Mouse (Mus musculus): Measurements from ENCODE around the gene Endog.
"Not testable (repeated sequence)": the region's sequence is repeated elsewhere in the genome, so short reads cannot be mapped to it uniquely, and the experiment has no call there.

Gene Endog

DNA sequence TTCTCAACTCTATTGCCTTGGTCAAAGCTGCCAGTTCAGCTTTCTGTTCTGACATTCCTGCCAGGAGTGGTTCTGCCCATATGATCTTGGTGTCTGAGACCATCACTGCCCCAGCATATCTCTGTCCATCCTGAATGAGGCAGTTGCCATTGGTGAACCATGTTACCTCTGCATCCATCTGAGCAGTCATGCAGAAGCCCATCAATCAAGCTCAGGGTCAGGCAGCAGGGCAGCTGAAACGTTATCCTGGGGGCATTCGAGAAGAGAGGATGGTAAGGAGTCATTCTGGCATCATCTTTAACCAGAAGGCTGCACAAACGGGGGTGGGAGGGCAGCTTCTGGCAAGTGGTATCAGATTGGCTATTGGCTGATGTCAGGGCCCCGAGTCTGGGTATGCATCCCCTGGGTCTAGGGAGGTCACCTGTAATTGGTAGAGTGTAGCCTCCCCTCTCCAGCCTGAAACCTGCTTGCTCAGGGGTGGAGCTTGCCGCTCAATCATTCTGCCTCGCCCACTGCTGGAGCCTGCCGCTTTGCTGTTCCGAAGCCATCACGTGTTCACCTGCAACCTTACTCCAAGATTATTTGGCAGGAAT is 6.9 kb upstream of the Endog start:
- in situ Hi-C loops (cut with MboI, MseI) = loop anchor here (10.0 kb wide), 1 partner anchor 60 kb away; no protein-coding TSS in a partner anchor

DNA sequence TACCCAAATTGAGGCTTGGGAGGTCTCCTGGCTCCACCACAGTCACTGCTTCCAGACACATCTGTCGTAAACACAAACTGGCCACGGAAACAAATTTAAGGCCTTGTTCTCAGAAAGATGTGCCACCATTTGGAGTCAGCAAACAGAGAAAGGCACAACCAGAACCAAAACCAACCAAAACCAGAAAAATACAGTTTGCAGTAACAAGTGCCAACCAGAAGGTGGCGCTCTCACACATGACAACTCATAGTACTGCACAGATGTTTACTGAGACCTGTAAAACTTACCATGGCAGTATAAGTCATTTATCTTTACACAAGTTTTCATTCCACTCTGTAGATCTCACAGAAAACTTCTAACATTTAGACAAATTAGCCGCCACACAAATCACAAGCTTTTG is 4.6 kb upstream of the Endog start:
- in situ Hi-C loops (cut with MboI, MseI) = loop anchor here (10.0 kb wide), 1 partner anchor 62 kb away; no protein-coding TSS in a partner anchor

DNA sequence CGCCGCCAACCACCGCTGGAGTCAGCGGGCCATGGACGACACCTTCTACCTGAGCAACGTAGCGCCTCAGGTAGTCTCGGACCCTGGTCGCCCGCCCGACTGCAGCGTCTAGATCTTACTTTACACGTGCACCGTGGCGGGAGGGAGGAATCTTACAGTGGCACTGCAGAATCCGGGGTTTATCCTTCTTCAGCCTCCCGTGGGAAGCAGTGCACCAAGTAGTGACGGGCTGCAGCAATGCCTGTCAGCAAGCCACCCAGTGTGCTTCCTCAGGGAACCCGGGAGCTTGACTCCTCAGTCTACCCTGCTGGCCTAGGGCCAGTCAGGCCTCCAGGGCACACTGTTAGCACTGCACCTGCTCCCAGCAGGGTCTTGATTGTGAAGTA is 697 bp downstream of the Endog start:
- in situ Hi-C loops (cut with MboI, MseI) = no loop called here

DNA sequence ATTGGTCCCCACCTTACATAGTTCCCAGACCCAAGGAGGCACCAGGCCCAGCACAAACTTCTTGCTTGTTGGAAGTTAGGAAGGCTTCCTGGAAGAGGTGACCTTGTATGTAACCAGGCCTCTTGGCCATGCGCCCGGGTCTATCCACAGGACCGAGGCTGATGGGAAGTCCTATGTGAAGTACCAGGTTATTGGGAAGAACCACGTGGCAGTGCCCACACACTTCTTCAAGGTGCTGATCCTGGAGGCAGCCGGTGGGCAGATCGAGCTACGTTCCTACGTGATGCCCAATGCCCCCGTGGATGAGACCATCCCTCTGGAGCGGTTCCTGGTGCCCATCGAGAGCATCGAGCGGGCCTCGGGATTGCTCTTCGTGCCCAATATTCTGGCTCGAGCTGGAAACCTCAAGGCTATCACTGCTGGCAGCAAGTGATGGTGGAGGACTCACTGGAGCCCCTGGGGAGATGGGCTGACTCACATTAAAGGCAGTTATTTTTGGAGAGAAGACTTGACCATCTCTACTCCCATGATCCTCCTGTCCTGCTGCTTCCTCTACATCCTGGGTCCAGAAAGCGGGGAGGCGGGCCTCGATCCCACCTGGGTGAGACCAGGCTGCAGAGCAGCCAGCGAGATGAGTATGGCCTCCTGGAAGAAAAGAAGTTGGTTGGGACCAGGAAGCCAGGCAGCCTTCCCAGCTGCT is 2.4 kb downstream of the Endog start:
- in situ Hi-C loops (cut with MboI, MseI) = no loop called here

DNA sequence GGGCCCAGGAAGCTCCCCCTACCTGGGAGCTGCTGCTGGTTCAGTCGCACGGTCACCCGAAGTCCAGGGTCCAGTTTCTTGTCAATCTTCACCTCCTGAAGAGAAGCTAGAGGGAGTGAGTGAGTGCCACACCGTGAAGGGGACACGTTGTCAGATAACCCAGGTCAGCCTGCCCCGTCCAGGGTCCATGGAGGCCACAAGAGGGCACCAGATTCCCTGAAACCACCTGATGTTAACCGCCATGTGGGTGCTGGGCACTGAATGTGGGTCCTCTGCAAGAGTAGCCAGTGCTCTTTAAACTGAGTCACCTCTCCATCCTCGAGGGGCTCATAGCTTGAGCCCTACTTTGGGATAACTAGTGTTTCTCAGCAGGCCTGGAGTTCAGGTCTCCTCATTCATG is 4.6 kb downstream of the Endog start:
- in situ Hi-C loops (cut with MboI, MseI) = no loop called here

DNA sequence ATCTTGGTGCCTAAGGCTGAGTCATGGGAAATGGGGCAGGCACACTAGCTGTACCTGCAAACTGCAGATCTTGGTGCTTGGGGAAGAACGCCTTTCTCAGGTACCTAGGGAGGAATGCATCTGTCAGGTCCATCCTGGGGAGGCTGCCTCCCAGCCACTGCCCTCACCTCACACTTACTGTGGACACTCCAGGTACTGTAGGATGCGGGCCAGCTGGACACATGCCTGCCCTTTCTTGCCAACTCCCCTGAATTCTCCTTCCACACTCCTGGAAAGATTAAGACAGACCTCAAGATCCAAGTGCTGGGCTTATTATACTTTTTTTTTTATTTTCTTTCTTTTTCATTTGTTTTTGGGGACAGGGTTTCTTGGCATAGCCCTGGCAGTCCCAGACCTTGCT is 5.3 kb downstream of the Endog start:
- in situ Hi-C loops (cut with MboI, MseI) = no loop called here

DNA sequence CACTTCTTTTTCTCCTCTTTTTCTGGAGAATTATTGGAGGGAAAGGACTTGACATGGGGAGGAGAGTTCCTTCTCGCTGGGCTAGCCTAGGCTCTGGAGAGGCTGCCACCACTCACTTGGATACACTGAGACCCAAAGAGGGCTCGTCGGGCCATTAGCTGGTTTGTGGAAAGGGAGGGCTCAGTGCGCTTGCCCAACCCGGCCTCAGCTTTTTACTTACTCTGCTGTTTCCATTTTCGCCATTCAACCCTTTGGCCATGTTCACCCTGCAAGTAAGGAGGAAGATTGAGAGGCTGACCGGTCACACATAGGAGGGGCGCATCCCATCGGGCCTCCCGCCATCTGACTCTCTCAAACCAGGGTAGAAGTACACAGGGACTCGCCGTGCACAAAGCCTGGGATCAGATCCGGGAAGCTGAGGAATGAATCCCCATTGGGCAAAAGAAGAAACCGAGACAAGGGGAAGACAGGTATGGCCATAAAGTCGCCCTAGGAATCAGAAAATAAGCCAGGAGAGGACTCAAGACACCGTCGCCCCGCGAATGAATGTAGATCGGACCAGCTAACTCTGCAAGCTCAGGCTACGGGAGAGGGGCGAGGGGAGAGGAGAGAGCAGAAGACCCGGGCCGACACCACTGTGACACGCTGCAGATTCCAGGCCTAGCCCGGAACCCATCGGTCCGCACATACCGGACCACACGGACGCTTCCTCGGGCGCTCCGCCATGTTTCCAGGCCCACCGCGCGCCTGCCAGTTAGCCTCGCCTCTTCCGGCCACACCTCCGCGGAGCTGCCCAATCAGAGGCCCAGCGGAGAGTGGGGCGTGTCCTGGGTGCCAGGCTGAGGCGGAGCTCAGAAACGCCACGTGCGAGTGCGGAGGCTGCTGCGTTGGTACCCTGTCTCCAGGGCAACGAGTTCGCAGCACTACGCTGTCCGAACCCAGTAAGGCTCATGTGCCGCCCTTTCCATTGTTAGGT is 6.7 kb downstream of the Endog start, which contains the start of gene Spout1:
TSS of gene Spout1 (minus strand) at position 760 of the 976 bp plus-strand sequence.
- in situ Hi-C loops (cut with MboI, MseI) = no loop called here

DNA sequence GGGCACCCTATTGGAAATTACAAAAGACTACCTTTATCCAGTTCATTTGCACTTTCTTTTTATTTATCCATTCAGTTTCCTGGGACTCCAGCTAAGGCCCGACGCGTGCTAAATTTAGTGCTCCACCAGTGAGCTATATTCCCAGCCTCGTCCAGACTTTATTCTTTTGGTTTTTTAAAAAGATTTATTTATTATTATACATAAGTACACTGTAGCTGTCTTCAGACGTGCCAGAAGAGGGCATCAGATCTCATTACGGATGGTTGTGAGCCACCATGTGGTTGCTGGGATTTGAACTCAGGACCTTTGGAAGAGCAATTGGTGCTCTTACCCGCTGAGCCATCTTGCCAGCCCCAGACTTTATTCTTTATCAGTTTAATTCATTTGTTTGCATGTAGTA is 7.4 kb downstream of the Endog start:
- in situ Hi-C loops (cut with MboI, MseI) = not testable (repeated sequence)

DNA sequence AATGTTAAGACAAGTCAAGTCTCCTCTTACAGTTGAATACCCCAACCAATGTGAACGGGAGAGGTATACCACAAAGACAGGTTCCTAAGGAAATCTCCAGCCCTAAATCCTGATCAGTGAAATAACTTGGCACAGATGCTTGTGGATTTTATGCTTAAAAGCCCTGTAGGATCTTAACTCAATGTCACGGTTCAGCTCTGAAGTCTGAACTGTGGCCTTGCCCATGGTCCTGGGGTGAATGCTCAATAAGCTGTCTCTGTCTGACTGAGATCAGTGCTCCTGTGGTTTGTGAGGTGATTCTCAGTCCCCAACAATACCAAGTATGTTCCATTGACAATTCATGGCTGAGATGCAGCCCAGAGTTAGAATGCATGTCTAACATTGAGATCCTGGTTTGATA is 11.1 kb downstream of the Endog start:
- in situ Hi-C loops (cut with MboI, MseI) = no loop called here

DNA sequence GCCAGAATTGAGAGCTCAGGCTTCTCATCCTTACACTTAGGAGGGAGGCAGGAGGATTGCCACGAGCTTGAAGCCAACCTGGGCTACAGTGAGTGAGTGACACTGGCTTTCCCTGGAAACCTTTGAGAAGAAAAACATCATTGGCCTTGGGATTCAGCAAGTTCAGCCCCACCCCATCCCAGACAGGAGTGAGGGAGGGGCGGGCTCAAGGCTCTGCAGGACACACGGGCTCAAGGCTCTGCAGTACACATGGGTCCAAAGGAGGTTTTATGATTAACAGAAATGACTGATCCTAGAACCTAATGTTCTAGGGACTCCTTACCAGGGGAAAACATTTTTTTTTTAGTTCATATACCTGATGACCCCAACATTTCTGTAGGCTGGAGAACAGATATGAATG is 12.4 kb downstream of the Endog start:
- in situ Hi-C loops (cut with MboI, MseI) = no loop called here

DNA sequence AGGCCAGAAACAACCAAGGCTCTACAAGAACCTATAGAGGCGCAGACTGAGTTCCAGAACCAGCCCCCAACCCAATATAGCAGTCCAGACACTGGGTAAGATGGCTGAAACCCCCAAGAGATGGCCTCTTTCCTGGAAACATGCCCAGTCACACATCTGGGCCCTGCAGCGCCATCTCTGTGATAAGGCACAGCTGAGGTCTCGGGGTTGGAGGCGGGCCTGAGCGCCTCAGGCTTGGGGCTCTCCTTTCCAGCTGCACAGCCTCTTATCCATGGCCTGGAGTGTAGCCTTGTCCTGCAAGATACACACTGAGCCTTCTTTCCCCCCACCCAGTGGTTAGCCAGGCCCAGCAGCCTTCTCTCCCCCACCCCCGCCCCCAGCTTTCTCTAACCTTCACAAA is 14.0 kb downstream of the Endog start:
- in situ Hi-C loops (cut with MboI, MseI) = loop anchor here (5.0 kb wide), 1 partner anchor 82 kb away; the partner anchor contains the start of gene Phyhd1

DNA sequence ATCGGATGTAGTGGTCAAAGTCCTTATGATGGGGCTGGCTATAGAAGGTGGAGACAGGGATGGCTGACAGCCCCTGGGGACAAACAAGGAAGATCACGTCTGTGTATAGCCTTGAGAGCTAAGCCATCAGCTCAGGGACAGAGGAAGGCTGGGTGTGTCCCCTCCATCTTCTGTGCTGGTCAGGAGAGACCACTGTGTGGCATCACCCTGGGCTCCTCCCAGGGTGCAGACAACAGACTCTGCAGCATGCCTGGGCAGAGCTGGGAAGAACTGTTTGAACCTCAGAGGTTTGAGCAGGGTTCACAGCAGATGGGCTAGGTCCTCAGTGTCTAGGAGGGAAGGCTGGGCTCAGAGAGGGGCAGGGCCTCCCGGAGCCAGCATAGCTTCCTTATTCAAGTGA is 14.4 kb downstream of the Endog start:
- in situ Hi-C loops (cut with MboI, MseI) = loop anchor here (5.0 kb wide), 1 partner anchor 82 kb away; the partner anchor contains the start of gene Phyhd1

DNA sequence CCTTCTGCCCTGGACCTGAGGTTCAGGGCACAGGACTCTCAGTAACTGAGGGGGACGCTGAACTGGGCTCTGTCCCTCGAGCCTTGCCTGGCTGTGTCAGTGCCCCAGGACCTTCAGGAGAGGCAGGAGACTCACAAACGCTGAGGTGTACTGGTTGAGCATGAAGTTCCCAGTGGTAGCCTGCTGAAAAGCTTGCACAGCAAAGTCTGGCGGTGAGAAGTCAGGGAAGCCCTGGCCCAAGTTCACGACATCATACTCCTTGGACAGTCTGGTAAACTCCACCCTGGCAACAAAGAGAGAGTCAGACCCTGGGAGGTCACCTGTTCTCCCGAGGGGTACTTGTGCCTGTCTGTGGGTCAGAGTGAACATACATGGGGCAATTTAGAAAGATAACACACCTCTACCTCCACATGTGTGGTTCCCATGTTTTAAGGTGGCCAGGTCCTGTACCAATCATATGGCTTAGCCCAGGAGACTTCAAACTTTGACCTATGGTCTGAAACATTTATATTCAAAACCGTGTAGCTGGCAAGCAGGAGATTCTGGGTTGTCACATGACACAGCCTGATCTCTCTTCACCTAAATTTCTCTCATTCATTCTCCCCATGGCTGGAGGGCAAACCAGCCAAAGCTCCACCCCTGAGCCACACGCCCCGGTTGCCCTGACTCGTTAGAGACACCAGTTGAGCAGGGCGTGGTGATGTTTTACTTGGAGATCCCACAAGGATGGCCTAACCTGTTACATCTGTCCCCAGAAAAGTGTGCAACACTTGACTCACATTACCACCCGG is 20.7 kb downstream of the Endog start:
- in situ Hi-C loops (cut with MboI, MseI) = no loop called here

DNA sequence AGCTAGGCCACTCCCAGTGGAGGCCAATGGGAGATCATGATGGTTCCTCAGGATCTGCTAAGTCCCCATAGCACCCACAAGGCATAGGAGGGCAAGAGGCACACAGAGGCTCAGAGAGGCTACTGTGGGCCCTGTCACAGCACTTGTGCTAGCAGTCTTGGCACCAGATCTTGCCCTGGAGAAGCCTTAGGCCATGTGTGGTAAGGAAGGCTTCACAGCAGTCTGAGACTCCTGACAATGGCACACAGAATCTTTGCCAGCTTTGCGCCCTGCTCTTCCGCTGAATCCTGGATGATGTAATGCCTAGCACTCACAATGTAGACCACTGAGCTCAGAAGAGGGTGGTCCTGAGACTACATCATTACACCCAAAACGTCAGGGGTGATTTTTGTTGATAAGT is 23.4 kb downstream of the Endog start:
- in situ Hi-C loops (cut with MboI, MseI) = no loop called here

DNA sequence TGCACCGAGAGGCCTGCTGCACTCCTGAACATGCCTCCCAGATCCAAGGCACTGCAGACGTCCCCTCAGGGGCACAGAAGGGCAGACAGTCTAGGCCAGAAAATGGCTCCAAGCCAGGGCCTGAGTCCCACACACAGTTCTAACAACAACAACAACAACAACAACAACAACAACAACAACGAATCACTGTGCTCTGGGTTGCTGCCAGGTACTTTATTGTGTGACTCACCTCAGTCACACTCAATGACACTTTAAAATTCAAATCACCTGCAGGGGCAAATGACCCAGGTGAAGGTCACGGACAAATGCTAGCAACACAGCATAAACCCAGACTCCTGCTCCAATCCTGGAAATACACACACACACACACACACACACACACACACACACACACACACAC is 26.7 kb downstream of the Endog start:
- in situ Hi-C loops (cut with MboI, MseI) = no loop called here

DNA sequence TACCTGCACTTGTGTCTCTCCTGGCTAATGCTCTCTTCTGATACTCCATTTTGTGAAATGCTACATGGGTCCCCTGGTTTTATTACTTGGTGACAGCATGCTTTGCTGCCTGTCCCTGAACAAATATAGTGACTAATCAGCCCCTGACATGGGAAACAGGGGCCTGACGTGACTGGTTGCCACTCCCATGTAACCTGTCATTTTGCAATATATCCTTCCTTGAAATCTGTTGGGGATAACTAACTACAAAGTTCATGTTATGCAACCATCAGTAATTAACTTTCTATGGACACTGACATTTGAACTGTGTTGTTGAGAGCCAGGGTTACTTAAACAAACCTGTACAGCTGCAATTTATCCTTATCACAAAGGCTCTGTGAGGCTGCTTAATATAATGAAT is 28.7 kb downstream of the Endog start:
- in situ Hi-C loops (cut with MboI, MseI) = no loop called here

DNA sequence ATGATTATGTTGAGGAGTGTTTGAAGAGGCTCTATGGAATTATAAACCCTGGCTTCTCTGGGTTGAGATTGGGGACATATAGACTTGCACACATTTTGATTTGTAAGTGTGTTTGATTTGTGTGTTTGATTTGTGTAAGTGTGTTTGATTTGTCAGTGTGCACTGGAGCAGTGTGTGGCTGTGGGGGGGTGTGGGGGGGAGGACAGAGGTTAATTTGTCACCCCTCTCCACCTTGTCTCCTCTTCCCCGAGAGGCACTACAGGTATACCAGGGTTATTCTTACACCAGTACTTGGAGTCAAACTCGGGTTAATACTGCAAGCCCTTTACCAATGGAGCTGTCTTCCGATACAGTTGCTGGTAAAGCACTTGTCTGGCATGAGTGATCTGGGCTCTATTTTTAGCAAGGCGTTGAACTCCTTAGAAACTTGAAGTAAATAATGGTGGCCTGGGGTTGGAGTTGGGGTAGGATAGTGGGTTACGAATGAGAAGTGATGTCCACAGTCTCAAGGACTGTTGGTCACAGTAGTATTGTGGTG is 29.2 kb downstream of the Endog start:
- in situ Hi-C loops (cut with MboI, MseI) = no loop called here

DNA sequence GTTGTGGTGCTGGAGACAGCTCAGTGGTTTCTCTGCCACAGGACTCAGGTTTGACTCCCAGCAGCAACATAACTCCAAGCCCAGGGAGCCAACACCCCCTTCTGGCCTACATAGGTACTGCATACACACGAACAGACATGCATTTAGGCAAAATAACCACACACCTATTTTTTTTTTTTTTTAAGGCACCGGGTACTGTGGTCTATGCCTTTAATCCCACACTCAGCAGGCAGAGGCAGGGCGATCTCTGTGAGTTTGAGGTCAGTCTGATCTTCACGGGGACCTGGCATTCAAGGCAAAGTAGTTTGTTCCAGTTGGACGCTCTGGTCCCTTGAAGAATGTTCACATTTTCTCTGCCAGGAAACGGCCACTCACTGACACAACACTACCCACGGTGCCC is 32.1 kb downstream of the Endog start:
- in situ Hi-C loops (cut with MboI, MseI) = no loop called here

DNA sequence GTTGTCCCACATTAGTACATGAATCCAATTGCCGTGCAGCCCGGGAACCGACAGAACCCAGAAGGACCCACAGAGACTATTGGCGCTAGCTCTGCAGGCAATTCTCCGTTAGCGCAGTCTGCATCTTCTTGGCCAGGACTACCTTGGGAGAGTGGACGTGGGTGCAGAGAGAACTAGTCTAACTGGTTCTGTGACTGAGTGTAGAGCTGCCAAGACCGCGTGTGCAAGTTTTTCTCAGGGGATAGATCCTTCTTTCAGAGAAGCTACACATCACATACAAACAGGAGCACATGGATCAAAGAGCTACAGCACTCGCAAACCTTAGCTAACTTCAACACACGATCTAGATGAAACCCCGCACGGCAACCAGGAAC is 33.9 kb downstream of the Endog start:
- in situ Hi-C loops (cut with MboI, MseI) = no loop called here

DNA sequence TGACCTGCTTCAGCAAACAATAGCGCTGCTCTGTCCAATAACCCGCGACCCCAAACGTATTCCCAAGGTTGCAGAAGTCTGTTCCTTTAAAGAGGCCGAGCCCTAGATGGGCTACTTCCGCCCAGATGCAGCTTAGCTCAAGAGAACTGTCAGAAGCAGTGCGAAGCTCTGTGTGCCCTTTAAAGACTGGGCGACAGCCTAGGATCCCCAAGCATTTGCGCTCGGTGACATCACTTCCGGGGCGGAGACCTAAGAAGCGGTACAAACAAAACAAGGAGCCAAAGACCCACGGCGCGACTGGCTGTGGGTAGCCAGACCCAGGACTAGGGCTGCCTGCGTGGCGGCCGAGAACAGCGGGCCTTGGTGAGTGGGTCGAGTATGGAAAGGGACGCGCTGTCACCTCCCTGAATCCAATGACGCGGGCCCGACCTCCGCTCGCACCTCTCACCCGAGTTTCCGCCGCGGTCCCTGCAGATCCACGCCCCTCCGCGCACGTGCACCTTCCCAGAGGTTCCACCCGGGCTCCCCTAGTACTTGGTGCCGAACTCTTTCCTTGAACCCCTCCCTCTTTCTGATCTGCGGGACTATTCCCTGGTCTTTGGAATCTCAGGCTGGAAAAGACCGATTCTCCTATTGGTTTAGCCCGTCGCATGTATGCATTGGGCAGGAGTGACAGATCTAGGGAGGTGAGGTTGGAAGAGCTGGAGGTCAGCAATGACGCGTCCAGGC is 34.5 kb downstream of the Endog start, which contains the start of gene Kyat1:
TSS of gene Kyat1 (minus strand) at position 219 of the 729 bp plus-strand sequence.
- in situ Hi-C loops (cut with MboI, MseI) = no loop called here

Measured in T-helper 1 cell (primary cell).